In the genomic region with DNA sequence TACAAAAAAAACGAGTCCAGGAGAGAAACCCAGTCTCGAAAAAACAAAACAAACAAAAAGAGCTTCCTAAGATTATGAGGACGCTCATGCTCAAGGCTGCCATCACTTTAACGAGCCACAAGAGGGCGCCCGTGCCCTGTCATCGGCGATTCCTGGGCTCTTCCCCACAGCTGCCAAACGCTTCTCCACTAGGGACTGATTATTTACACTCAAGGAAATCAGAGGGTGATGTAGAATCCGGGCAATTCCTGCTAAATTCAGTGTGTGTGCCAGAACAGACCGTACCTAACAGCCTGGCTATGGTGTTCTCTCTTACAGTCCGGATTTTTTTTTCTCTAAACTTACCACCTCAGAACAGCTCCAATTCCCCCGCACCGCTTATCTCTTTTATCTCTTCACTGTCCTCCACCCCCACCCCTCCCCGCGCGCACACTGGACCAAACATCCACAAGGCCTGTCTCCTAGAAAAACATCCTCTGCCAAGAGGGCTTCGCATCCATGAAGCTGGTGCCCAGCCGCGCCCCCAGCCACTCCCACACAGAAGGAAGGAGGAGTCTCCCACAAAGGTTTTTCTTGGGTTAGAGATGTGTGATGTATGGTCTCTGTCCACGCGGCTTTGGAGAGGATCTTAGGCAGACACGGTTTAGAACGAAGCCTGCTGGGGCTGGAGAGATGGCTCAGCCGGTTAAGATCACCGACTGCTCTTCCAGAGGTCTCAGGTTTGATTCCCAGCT, we compare ENCODE assay signal across 8 mouse cellular contexts. TPM values are rescaled to one million over a fixed set of nuclear protein-coding genes. Genes with fewer than 3 reads are reported as not detected.
DNase-seq lines count a peak whose midpoint lies in the region; ATAC-seq and TF ChIP-seq lines count a peak whose summit lies in the region.

No protein-coding gene starts in this region.

- no peaks in the 10 kb centered on the region for H3K9me3 ChIP-seq in intestine, embryonic 16.5 days (ENCODE audit: control insufficient read depth, low read length)
- H3K9me3 ChIP-seq in limb, embryonic 11.5 days (ENCODE audit: control insufficient read depth, low read length), result no peaks in the 10 kb centered on the region
- no peaks in the 10 kb centered on the region for H3K9me3 ChIP-seq in midbrain, embryonic 12.5 days

- DNase-seq in B cell, adult 2 months, result peak; percentile 63
- DNase-seq in adrenal gland, postnatal 10 days, result peak; percentile 78
- peak; percentile 82 for DNase-seq in embryo, embryonic 11 days
- DNase-seq in gastrocnemius, postnatal 25 days, result peak; percentile 51
- DNase-seq in limb, embryonic 11.5 days (ENCODE audit: low spot score), result peak; percentile 74

- peak; percentile 86 for TF ChIP-seq CTCF in small intestine, adult 2 months (IDR thresholded peaks at IDR 0.05; ENCODE audit: extremely low read depth, insufficient read length, insufficient replicate concordance, low read depth, low read length)

- H3K4me1 ChIP-seq in intestine, embryonic 16.5 days (ENCODE audit: control insufficient read depth, insufficient read depth, low read length), result 0 out of 2 replicates have a peak, but pooled peaks cover 2% of the 10 kb centered on the region
- no peaks in the 10 kb centered on the region for H3K4me1 ChIP-seq in limb, embryonic 11.5 days (ENCODE audit: control insufficient read depth, insufficient read depth, low read length)
- H3K4me1 ChIP-seq in midbrain, embryonic 12.5 days, result 0 out of 2 replicates have a peak, but pooled peaks cover 3% of the 10 kb centered on the region
- no peaks in the 10 kb centered on the region for H3K4me1 ChIP-seq in small intestine, adult 2 months (ENCODE audit: control insufficient read depth, insufficient read depth, insufficient read length, low read length)

- WGBS in intestine, embryonic 16.5 days, result 15% methylated on average over 26 of the region's 26 CpGs
- WGBS in limb, embryonic 11.5 days, result 23% methylated on average over 26 of the region's 26 CpGs
- WGBS in midbrain, embryonic 12.5 days, result 21% methylated on average over 26 of the region's 26 CpGs
- WGBS in small intestine, adult 2 months, result 22% methylated on average over 26 of the region's 26 CpGs

- no peak for TF ChIP-seq POLR2A in small intestine, adult 2 months (IDR thresholded peaks at IDR 0.05; ENCODE audit: low read depth, low read length)

- peaks cover 8% of the 10 kb centered on the region; the same call in 1 of the 2 replicates for H3K27me3 ChIP-seq in intestine, embryonic 16.5 days (replicated peaks; ENCODE audit: control insufficient read depth, insufficient read depth, low read length)
- no peaks in the 10 kb centered on the region for H3K27me3 ChIP-seq in limb, embryonic 11.5 days (ENCODE audit: control insufficient read depth, insufficient read depth, low read length)
- peaks cover 42% of the 10 kb centered on the region for H3K27me3 ChIP-seq in midbrain, embryonic 12.5 days
- no peaks in the 10 kb centered on the region for H3K27me3 ChIP-seq in small intestine, adult 2 months (ENCODE audit: control insufficient read depth, insufficient read depth, low read length)

- H3K4me2 ChIP-seq in intestine, embryonic 16.5 days (ENCODE audit: low read depth, low read length), result peak overlapping the region; percentile 14; the same call in 1 of the 2 replicates
- H3K4me2 ChIP-seq in limb, embryonic 11.5 days (ENCODE audit: low read depth, severe bottlenecking), result no peak overlapping the region
- H3K4me2 ChIP-seq in midbrain, embryonic 12.5 days (replicated peaks), result peak overlapping the region; percentile 6

- H3K4me3 ChIP-seq in intestine, embryonic 16.5 days (ENCODE audit: low read length), result 0 out of 2 replicates have a peak overlapping the region, but pooled peaks have one; percentile 5
- no peak overlapping the region for H3K4me3 ChIP-seq in limb, embryonic 11.5 days (ENCODE audit: low read depth, low read length)
- H3K4me3 ChIP-seq in midbrain, embryonic 12.5 days, result no peak overlapping the region
- no peak overlapping the region for H3K4me3 ChIP-seq in small intestine, adult 2 months (ENCODE audit: low read depth, low read length)

- H3K27ac ChIP-seq in intestine, embryonic 16.5 days (ENCODE audit: low read length), result no peak overlapping the region
- H3K27ac ChIP-seq in limb, embryonic 11.5 days (replicated peaks; ENCODE audit: low read depth, low read length), result no peak overlapping the region
- H3K27ac ChIP-seq in midbrain, embryonic 12.5 days (replicated peaks), result no peak overlapping the region
- H3K27ac ChIP-seq in small intestine, adult 2 months (ENCODE audit: insufficient read depth, low read depth, low read length), result no peak overlapping the region

- H3K9ac ChIP-seq in intestine, embryonic 16.5 days (ENCODE audit: low read depth, low read length), result no peak overlapping the region
- no peak overlapping the region for H3K9ac ChIP-seq in limb, embryonic 11.5 days (ENCODE audit: low read length)
- no peak overlapping the region for H3K9ac ChIP-seq in midbrain, embryonic 12.5 days (replicated peaks)

- H3K36me3 ChIP-seq in intestine, embryonic 16.5 days (ENCODE audit: control insufficient read depth, insufficient read depth, low read length), result no peaks in the 10 kb centered on the region
- H3K36me3 ChIP-seq in limb, embryonic 11.5 days (ENCODE audit: control insufficient read depth, insufficient read depth, low read length), result no peaks in the 10 kb centered on the region
- H3K36me3 ChIP-seq in midbrain, embryonic 12.5 days, result no peaks in the 10 kb centered on the region
- H3K36me3 ChIP-seq in small intestine, adult 2 months (ENCODE audit: control insufficient read depth, insufficient read depth, low read length), result no peaks in the 10 kb centered on the region

- ATAC-seq in intestine, embryonic 16.5 days, result peak; percentile 55; the same call in 1 of the 2 replicates
- no peak for ATAC-seq in limb, embryonic 11.5 days (ENCODE audit: insufficient number of reproducible peaks, low FRiP score, low TSS enrichment, low read depth)
- no peak for ATAC-seq in midbrain, embryonic 12.5 days (ENCODE audit: low FRiP score, low read depth)

RNA-seq across cellular contexts. Expression of a gene that starts 26.7 kb away (rescaled TPM):
- total RNA-seq in adrenal gland, postnatal 10 days (2021), result under 1 TPM in 1 of 2 experiments, not detected in 1; 0.15 TPM
- not detected for total RNA-seq in gastrocnemius, postnatal 25 days (2021)
- polyA plus RNA-seq in intestine, embryonic 16.5 days (2015; fragmentation: Nextera tagmentation; extraction: Ambion mirVana), result 0.06 TPM in 1 of 2 replicates, not detected in the other
- polyA plus RNA-seq in limb, embryonic 11.5 days (2014; fragmentation: Nextera tagmentation; extraction: Ambion mirVana), result 0.13 and 0.17 TPM in 2 replicates
- 0.48 and 0.75 TPM in 2 replicates for polyA plus RNA-seq in midbrain, embryonic 12.5 days (2016; fragmentation: Nextera tagmentation; extraction: Ambion mirVana)
- polyA plus RNA-seq in small intestine, adult 2 months (2012; rRNA removed), result not detected in 2 replicates

RNA-seq across cellular contexts. Expression of a gene that starts 58.4 kb away (rescaled TPM):
- total RNA-seq in adrenal gland, postnatal 10 days (2021), result 1 to 10 TPM in 1 of 2 experiments, under 1 TPM in 1; 0.30 to 1.4 TPM
- total RNA-seq in gastrocnemius, postnatal 25 days (2021), result 10 to 100 TPM; 34.0 to 41.1 TPM
- not detected in 2 replicates for polyA plus RNA-seq in intestine, embryonic 16.5 days (2015; fragmentation: Nextera tagmentation; extraction: Ambion mirVana)
- 5.0 and 5.1 TPM in 2 replicates for polyA plus RNA-seq in limb, embryonic 11.5 days (2014; fragmentation: Nextera tagmentation; extraction: Ambion mirVana)
- polyA plus RNA-seq in midbrain, embryonic 12.5 days (2016; fragmentation: Nextera tagmentation; extraction: Ambion mirVana), result 0.06 and 0.12 TPM in 2 replicates
- not detected in 2 replicates for polyA plus RNA-seq in small intestine, adult 2 months (2012; rRNA removed)
